Mouse (Mus musculus): ENCODE data around the gene Gmpr.

Gene Gmpr

DNA sequence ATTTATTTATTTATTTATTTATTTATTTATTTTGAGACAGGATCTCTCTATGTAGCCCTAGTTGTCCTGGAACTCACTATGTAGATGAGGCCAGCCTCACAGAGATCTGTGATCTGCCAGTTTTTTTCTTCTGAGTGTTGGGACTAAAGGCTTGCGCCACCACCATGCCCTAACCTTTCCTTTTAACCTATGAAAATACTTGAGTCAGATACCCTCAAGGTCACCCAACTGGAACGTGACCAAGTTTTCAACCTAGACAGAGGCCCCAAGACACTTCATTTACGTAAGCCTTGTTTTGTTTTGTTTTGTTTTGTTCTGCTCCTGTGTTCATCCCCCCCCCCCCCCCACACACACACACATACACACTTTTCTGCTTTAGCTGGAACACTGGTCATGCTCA lies 1.7 kb upstream of the Gmpr start:
- no peak for DNase-seq (ENCODE audit: low spot score)

DNA sequence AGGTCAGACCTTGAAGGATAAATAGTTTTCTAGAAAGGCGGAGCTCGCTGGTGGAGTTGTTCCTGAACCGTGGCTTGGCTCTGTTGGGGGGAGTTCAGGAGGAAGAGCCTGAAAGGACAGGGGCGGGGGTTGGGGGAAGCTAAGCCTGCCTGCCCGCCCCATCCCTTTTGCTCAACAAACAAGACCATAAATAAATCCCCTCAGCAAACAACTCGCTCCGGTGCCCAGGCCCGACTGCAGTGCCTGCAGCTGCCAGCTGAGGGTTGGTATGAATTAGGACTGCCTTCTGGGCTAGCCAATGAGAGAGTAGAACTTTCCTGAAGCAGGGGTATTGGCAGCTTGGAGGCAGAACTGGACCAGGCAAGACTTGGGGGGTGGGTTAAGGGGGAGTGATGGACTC lies 1.3 kb downstream of the Gmpr start:
- peak; percentile 48 for DNase-seq (ENCODE audit: low spot score)

DNA sequence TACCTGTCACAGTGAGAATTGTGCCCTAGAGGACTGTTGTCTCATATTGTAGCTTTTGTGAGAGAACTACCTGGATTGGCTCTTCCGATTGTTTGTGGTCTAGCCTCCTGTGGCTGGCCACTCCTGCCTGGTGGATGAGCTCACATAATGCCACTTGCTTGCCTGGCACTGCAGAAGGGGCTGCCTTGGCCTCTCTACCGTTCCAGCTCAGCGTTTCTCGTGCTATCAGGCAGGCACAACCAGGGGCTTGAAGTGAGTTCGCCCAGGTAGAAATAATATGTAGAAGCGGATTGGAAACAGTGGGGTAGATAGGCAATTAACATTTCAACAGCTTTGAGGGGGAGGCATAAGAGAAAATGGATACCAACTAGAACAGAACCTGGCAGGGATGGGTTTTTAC lies 2.1 kb downstream of the Gmpr start:
- no peak for DNase-seq (ENCODE audit: low spot score)

DNA sequence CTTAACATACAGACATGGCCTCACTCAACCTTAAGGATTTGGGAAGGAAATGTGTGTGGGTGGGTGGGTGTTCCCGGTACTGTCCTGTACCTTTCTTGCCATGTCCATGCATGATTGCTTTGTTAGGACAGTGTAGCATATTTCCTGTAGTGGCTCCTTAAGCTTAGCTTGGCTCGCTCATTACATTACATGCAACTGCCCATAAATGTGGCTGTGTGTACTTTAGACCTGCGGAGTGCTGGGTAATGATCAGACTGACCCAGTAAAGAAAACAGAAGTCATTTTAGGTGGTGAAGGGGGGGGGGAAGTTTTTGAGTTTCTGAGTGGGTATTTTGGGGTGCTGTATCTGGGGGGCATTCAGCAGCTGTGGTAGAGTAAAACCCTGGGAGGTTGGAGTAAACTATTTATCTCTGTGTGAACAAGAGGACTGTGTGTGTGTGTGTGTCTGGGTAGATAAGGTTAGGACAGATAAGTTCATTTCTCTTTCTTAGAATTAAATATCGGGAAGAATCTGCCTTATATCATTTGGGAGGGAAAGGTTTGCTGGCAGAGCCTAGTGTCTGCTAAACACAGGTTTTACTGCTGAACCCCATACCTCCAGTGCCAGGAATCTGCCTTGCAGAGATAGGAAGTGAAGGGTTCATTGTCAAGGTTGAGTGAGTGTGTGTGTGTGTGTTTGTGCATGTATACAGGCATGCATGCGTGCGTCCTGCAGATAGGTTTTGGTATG lies 4.6 kb downstream of the Gmpr start:
- no peak for DNase-seq (ENCODE audit: low spot score)

DNA sequence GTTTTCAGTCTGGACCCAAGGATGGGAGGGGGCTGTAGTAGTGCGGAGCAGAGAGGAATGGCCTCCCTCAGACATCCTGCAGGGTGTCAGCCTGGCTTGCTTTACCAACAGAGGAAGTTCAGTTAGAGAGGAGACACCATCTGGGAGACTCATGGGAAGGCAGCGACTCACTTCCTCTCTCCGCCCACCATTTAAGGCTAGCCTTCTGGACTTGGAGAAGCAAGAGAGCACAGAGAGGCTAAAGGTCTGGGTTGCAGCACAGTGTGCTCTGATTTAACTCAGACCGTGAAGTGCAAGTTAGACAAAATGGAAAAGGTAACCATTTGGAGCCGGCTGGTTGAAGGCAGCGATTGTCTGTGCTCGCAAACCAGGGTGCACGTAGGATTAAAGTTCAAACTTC lies 5.3 kb downstream of the Gmpr start:
- no peak for DNase-seq (ENCODE audit: low spot score)

DNA sequence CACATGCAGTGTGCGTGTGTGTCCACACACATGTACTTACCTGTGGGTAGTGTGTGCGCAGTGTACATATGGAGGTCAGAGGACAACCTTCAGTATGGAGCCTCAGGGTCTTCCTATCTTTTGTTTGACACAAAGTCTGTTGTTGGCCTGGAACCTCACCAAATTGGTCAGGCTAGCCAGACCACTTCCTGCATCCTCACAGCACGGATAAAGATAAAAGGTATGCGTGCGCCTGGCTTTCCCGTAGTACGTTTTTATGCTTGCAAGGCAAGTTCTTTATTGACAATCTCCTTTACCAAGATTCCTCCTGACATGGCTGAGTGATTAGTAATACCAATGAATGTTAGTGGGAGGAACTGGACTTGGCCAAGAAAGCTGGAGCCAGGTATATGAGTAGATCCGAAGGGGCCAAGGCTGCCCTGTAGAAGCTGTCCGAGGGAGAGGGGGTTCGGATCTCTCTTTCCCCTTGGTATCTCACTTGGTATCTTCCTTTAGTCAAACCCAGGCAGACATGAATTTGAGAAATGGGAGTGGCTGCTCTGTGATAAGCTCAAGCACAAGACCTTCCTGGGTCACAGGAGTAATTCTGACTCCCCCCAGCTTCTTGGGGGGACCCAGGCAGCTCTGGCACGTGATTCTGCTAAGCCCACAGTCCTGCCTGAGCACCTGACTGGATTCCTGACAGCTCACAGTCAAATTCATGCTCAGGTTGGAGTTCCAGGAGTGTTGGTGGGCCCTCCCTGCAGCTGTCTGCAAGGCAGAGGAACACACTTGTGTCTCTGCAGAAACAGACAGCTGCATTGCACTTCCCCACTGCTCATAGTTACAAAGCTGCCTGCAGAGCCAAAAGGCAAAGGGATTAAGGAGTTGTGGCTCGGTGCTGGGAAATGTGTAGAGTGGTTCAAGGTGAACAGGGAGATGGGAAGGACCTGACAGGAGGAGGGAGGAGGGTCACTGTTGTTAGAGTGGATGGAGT lies 6.1 kb downstream of the Gmpr start:
- DNase-seq (ENCODE audit: low spot score), result no peak

DNA sequence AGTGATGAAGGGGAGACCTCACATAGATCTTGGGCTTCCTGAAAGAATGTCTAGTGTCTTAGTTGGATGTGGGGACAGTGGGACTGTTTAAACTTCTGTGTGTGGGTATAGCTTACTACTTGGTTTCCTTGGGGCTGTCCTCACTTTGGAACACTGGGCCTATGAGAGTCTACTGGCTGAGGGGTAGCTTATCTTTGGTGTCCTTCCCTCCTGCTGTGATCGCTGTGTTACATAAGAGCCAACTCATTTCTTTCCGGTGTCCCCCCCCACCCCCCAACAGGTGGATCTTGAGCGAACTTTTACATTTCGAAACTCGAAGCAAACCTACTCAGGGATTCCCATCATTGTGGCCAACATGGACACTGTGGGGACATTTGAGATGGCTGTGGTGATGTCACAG lies 6.9 kb downstream of the Gmpr start:
- DNase-seq (ENCODE audit: low spot score), result no peak

DNA sequence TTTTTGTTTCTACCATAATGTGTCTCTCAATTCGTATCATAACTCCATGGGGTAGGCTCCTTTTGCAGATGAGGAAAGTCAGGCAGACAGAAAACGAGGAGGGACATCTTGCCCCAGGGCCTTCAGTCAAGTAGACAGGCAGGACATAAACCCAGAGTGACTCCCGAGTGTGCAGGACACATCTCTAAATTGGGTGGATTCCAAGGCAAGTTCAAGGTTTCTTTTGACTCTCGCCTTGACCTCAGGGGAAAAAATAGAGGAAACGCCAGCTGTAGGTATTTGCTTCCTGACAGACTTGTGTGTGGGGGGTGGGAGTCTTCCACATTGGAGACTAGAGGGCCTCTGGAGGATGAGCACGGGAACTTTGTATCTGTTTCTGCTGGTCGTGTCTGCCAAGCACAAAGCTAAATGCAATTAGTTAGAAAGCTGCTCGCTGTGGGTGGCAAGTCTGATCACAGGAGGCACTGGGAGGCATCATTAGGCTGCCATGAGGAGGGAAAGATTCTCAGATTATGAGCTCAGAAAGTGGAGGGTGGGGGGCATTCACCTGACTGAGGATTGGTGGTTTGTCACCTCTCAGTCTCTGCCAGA lies 7.7 kb downstream of the Gmpr start:
- DNase-seq (ENCODE audit: low spot score), result no peak

DNA sequence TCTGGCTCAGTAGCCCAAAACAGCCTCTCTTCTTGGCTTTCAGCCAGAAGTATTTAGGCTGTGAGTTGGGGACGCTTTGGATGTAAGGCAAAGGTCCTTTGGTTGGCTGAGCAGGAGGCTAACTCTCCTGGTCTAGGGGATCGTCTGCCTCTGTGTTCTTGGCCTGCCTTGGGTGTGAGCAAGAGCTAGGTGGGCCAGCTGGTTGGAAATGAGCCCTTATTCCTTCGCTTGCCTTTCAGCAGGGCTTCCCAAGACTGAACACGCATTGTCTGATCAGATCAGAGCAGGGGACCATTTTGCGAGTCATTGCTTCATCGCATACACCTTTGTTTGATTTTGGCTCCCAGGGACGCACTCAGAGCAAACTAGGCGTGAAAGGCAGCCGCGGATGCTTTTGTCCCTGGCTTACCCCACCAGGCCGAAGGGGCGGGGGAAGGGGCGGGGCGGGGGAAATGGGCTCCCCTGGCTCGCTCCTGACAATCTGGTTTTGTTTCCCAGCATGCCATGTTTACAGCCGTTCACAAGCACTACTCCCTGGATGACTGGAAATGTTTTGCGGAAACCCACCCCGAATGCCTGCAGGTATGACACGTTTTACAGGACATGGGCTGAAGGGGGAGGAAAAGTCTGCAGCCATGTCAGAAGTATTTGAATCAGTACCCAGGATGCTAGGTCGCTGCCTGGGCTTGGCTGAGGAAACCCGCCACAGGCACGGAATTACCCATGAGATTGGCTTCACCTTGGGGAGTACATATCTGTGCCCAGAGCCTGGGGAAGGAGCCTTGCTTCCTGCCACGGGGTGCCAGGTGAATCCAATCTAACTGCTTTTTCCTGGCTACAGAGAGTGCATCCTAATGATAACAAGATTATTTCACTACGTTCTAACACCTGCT lies 9.5 kb downstream of the Gmpr start:
- DNase-seq (ENCODE audit: low spot score), result no peak

DNA sequence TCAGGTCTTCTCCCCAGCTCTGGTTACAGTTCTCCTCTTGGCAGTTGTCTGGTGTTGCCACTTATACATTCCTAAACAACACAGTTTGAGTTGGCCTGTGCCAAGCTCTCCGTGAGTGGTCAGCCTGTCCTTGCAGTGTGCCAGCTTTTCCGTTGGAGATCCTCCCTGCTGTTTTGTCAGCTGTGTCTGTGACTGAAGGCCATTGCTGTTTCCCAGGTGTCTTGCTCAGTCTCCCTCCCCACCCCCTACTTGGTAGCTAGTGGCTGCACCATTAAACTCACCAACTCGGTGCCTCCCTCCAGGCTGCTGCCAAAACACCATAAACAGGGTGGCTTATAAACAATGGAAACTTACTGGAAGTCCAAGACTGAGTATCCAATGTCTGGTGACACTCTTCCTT lies 17.1 kb downstream of the Gmpr start:
- no peak for DNase-seq (ENCODE audit: low spot score)

DNA sequence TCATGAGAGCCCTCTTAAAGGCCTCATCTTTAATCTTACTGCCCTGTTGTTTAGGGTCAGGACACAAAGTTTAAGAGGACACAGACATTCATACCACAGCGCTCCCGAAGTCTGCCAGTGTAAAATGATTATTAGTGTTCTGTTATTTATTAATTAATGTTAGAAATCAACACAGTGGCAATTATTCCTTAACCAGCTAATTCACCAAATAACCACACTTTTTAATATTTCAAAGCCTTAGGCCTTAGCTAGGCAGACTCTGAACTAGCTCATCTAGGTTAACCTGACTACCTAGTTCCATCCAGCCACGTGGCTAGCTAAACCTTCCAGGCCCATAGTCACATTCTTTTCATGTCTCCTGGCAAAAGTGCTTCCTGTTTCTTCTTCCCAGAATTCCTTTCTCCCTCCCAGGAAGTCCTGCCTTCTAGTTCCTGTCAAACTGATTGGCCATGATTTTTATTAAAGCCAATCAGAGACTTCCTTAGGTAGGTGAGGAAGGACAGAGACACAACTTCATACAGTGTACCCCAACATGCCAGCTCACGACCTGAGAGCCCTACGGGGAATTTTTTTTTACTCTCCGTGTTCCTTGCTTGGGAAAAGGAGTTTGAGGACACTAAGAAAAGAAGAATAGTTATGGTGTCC lies 17.7 kb downstream of the Gmpr start:
- DNase-seq (ENCODE audit: low spot score), result no peak

DNA sequence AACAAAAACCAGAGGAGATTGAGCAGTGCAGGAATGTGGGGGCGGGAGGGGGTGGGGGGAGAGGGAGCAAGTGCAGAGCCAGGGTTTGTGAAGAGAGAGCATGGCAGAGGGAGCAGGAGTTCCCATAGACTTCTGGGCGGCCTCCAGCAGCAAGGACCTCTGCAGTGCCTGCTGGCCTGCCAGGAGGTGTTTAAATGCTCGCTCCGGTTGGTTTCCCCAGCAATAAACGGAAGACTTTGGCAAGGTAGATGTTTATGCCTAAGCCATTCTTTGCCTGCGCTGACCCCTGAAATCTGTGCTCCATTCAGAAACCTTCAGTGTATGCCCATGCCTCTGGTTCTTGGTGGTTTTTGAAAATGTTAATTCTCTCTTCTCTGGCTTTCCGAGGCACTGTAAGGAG lies 19.0 kb downstream of the Gmpr start:
- DNase-seq (ENCODE audit: low spot score), result no peak

DNA sequence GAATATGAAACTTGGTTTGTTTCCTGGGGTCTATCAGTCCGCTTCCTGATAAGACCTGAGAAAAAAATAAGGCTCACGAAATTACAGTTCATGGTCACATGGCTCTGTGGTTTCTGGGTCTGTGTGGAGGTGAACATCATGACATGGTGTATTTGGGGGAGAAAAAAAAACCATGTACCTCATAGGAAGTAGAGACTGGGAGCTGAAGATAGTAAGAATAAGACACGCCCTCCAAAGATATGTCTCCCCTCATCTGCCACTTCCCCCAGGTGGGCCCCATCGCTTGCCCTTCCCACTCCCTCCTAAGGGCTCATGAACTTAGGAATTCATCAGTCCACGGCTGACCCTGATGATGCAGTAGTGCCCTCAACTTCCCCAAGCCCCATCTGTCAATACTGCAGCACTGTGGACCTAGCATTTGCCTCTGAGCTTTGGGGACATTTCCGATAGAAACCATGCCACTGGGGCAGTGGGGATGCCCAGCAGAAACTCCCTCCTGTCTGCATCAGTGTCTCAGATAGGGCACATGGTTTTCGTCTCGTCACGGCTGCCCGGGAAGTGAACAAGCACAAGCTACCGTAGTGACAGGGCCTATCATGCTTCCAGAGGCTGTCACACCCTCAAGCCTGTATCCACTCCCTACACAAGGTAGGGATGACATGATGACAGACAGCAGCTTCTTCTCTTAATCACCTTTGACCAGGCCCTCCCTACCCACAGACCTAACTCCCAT lies 20.2 kb downstream of the Gmpr start:
- no peak for DNase-seq (ENCODE audit: low spot score)

DNA sequence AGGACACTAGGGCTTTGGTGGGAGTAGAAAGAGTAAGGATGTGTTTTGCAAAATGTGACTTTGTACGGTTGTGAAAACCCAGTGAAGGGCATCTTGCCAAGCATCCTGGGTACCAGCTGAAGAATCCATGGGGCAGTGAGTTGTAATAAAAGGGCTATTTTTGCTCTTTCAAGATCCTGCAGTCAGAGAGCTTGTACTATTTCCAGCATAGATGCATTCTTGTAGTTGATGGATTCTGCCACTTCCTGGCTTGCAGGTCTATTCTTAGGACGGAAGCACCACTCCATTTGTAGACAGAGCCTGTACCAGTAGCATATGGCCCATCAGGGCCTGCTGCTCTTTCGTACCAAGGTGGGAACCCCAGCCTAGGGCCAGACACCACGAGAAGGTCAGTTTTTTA lies 21.5 kb downstream of the Gmpr start:
- DNase-seq (ENCODE audit: low spot score), result no peak

DNA sequence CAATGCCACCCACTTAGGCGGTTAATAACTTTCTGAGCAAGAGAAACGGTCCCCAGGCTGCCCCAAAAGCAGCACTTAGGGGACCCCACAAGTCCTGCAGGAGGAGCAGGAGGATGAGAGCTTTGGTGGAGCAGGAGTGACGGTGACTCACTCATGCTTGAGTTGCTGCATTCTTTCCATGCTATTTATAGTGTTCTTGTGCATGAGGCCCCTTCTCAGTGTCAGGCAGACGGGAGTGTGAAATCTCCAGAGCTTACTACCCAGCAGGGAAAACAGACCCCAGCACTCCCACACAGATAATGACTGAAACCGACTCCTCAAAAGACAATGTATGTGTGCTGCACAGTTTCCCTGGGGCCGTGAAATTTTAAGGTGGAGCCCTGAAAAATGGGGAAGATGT lies 23.5 kb downstream of the Gmpr start:
- DNase-seq (ENCODE audit: low spot score), result no peak

DNA sequence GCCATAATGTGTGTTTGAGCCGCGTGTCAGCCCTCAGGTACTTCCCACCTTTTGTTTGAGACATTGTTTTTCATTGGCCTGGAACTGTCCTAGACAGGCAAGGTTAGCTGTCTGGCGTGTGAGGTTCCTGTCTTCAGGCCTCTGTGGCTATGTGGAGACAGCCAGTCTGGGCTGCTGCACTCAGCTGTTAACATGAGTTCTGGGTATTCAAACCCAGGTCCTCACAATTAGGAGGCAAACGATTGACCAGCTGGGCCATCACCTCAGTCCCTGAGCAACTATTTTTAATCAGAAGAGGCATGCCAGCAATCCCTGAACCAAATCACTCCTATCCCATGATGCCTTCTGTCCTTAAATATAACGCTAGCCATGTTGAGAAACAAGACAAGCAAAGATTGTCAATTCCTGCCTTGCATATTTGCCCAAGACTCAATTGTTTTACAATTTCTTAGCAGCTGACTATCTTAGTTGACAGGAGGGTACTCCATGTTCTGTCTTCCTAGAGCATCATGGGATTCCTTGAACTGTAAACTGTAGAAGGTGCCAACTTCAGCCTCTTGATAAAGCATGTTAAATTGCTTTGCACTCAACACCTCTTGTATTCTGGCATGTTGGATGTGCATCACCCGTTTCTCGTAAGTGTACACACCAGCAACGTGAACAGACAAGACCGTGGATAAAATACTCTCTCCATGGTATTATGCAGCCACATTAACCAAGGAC lies 28.6 kb downstream of the Gmpr start:
- no peak for DNase-seq (ENCODE audit: low spot score)

DNA sequence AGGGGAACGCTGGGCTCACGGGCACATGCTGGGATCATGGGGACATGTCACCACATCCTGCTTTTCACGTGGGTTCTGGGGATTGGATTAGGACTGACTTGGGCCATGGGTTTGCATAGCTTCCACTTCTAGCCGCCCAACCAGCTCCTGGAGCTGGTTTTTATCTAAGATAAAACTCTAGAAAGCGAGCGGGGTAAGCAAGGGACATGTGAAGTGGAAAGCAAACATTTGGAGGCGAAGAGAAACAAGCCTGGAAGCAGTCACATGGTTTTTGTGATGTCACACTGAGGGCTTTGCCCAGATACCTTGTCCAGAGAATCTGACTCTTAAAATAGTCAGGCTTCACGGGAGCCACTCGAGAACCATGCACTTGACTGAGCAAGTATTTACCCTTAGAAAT lies 29.9 kb downstream of the Gmpr start:
- no peak for DNase-seq (ENCODE audit: low spot score)

DNA sequence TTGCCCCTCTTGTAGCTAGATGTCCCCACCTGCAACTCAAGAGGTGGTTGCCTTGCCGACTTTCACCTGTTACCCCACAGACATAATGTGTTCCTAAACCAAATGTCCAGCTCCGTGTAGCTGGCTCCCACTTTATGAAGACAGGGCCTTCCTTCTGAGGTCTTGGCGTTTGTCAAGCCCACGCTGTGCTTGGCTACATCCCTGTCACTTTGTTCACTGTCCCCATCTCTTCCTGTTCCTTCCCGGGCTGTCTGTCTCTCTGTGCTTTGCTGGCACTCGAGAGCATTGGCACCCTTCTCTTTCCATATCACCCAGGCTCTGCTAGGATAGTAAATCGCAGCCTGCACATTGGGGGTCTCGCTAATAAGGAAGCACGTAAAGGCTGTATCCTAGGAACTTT lies 30.8 kb downstream of the Gmpr start:
- no peak for DNase-seq (ENCODE audit: low spot score)

DNA sequence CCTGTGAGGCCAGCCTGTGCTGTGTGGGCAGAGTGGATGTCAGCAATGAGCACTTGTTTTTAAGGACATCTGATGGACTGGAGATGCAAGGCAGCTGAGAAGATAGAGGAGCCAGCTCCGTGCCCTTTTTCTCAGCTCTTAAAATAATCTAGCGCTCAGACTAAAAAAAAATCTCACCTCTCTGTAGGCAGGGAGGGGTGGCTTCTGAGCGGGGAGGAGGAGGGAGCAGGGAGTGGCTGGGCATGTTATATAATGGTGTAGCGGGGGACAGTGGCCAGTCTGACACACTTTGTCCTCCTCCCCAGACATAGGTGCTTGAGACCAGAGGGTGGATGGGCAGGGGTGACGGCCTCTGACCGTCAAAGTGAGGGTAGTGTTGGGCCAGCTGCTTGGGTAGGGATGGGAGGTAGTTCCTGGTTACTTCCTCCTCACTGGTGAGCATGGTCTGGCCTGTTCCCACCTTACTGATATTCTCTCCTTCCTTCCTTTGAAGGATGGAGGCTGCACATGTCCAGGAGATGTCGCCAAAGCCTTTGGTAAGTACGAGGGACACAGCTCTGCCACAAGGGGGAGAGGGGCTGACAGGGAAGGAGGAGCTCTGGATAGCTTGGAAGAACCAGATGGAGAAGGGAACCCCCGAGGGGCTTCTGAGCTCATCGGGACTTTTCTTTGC lies 31.4 kb downstream of the Gmpr start:
- peak; percentile 32 for DNase-seq (ENCODE audit: low spot score)

DNA sequence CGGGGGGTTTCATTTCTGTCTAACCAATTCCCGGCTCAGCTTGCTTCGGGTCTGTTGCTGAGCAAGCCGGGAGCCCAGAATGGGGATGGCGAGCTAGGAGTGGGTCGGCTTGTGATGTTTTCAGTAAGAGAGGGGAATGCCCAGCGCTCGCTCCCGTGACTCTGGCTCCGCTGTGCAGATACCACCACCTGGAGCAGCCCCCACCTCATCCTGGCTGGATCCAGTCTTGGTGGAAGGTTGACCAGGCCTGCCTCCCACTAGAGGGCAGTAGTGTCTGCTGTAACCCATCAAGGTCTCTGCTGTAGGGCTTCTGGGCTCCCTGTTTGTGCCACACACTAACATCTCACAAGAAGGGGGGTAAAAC lies 31.9 kb downstream of the Gmpr start:
- DNase-seq (ENCODE audit: low spot score), result peak; percentile 72
